Mouse (Mus musculus): ENCODE data around the gene Cryaa. TPM values are rescaled to one million over a fixed set of nuclear protein-coding genes. Genes with fewer than 3 reads are reported as not detected.

The Cryaa gene
- total and polyA plus RNA-seq, 3 experiments = not detected

DNA sequence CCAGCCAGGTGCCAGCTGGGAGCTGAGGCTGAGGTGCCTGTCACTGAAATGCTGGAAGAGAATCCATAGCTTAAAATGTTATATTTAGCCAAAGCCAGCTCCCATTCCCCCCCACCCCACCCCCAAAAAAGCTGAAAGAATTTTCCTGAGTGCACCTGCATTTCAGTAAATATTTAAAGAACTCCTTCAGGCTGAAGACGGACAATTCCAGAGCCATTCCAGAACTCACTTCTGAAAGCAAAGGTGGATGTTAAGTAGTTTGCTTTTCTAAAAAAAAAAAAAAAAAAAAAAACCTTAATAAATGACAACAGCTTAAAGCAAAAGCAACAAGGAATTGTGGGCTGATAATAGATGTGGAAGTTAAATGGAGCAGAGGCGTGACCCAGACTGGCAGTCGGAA lies 36.5 kb downstream of the Cryaa start:
- no peak for TF ChIP-seq HCFC1 (IDR thresholded peaks at IDR 0.05; ENCODE audit: low read depth, low read length)
- no peak for TF ChIP-seq RAD21 (IDR thresholded peaks at IDR 0.05; ENCODE audit: low read depth, low read length)
- TF ChIP-seq CHD1 (IDR thresholded peaks at IDR 0.05; ENCODE audit: low read depth, low read length) = no peak
- no peak for TF ChIP-seq ZC3H11A (IDR thresholded peaks at IDR 0.05; ENCODE audit: low read depth, low read length)
- no peak for TF ChIP-seq POLR2AphosphoS2 (IDR thresholded peaks at IDR 0.05; ENCODE audit: low read length)
- TF ChIP-seq TBP (IDR thresholded peaks at IDR 0.05; ENCODE audit: low read depth, low read length) = no peak
- no peak for TF ChIP-seq MAZ (IDR thresholded peaks at IDR 0.05; ENCODE audit: low read depth, low read length)
- TF ChIP-seq POLR2A (IDR thresholded peaks at IDR 0.05; ENCODE audit: control insufficient read depth in 1 of 2, insufficient read depth in 1 of 2, low read depth in 1 of 2, low read length in 2 of 2, poor library complexity in 1 of 2) = no peak
- TF ChIP-seq BHLHE40 (IDR thresholded peaks at IDR 0.05; ENCODE audit: borderline replicate concordance, low read depth, low read length) = no peak
- TF ChIP-seq USF1 (IDR thresholded peaks at IDR 0.05; ENCODE audit: low read depth, low read length) = no peak
- no peak for TF ChIP-seq MAFK (IDR thresholded peaks at IDR 0.05; ENCODE audit: borderline replicate concordance, low read depth, low read length)
- TF ChIP-seq ZMIZ1 (IDR thresholded peaks at IDR 0.05; ENCODE audit: low read depth, low read length) = no peak
- TF ChIP-seq ZNF384 (IDR thresholded peaks at IDR 0.05; ENCODE audit: low read depth, low read length) = no peak
- no peak for TF ChIP-seq EP300 (IDR thresholded peaks at IDR 0.05; ENCODE audit: low read depth in 1 of 2, low read length in 2 of 2)
- no peak for TF ChIP-seq MYB (IDR thresholded peaks at IDR 0.05; ENCODE audit: low read depth, low read length)
- no peak for DNase-seq (ENCODE audit: low read depth, low spot score)

DNA sequence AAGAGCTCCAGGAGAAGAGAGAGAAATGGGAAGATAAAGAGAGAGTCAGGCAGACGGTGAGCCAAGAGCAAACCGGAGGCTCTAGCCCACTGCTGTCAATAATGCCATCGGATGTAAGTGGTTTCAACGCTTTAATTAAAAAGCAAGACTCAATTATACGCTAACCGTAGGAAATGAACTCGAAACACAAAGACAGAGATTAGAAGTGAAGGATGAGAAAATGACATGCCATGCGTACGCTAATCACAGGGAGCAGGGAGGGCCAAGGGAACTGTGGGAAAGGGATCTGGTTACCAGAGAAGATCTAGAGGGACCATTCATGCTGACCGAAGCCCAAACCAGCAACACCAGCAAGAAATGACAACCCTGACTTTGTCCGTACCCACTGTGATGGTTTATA lies 37.4 kb downstream of the Cryaa start:
- no peak for TF ChIP-seq CHD2 (IDR thresholded peaks at IDR 0.05; ENCODE audit: low read length)
- no peak for TF ChIP-seq NRF1 (IDR thresholded peaks at IDR 0.05; ENCODE audit: insufficient read depth, low read depth, low read length, poor library complexity, severe bottlenecking)
- no peak for TF ChIP-seq GATA1 (IDR thresholded peaks at IDR 0.05; ENCODE audit: low read depth, low read length)
- no peak for TF ChIP-seq BHLHE40 (IDR thresholded peaks at IDR 0.05; ENCODE audit: borderline replicate concordance, low read depth, low read length)
- no peak for TF ChIP-seq KAT2A (conservative IDR thresholded peaks at IDR 0.05; ENCODE audit: low read depth, low read length)
- TF ChIP-seq MAZ (IDR thresholded peaks at IDR 0.05; ENCODE audit: low read depth, low read length) = no peak
- TF ChIP-seq USF1 (IDR thresholded peaks at IDR 0.05; ENCODE audit: low read depth, low read length) = no peak
- no peak for TF ChIP-seq SIN3A (IDR thresholded peaks at IDR 0.05; ENCODE audit: low read length)
- TF ChIP-seq MAFK (IDR thresholded peaks at IDR 0.05; ENCODE audit: borderline replicate concordance, low read depth, low read length) = no peak
- no peak for TF ChIP-seq CHD1 (IDR thresholded peaks at IDR 0.05; ENCODE audit: low read depth, low read length)
- no peak for TF ChIP-seq GABPA (IDR thresholded peaks at IDR 0.05; ENCODE audit: low read depth, low read length)
- no peak for TF ChIP-seq RCOR1 (IDR thresholded peaks at IDR 0.05; ENCODE audit: low read depth, low read length)
- TF ChIP-seq TAL1 (IDR thresholded peaks at IDR 0.05; ENCODE audit: low read length) = no peak
- TF ChIP-seq POLR2AphosphoS5 (IDR thresholded peaks at IDR 0.05; ENCODE audit: borderline replicate concordance, low read depth, low read length) = no peak
- TF ChIP-seq SMC3 (IDR thresholded peaks at IDR 0.05; ENCODE audit: low read depth, low read length) = no peak
- no peak for TF ChIP-seq POLR2A (IDR thresholded peaks at IDR 0.05; ENCODE audit: control insufficient read depth in 1 of 2, insufficient read depth in 1 of 2, low read depth in 1 of 2, low read length in 2 of 2, poor library complexity in 1 of 2)
- no peak for TF ChIP-seq MYB (IDR thresholded peaks at IDR 0.05; ENCODE audit: low read depth, low read length)
- no peak for TF ChIP-seq MYC (IDR thresholded peaks at IDR 0.05; ENCODE audit: low read depth, low read length)
- no peak for TF ChIP-seq MAX (IDR thresholded peaks at IDR 0.05; ENCODE audit: low read length)
- Histone ChIP-seq H3K79me2 (ENCODE audit: control insufficient read depth, insufficient read depth, low read length, poor library complexity) (no peaks in the 10 kb centered on the region), H3K4me3 (ENCODE audit: control insufficient read depth in 1 of 2, insufficient read depth in 1 of 2, low read depth in 2 of 2, low read length in 2 of 2) (no peak overlapping the region), H3K36me3 (ENCODE audit: control insufficient read depth in 1 of 2, insufficient read depth in 2 of 2, low read length in 2 of 2) (no peaks in the 10 kb centered on the region), H3K9me3 (replicated peaks; ENCODE audit: insufficient read depth, low read length) (no peaks in the 10 kb centered on the region), H3K4me1 (ENCODE audit: control insufficient read depth in 1 of 2, insufficient read depth in 2 of 2, low read length in 2 of 2) (no peaks in the 10 kb centered on the region), H3K9ac (ENCODE audit: control insufficient read depth, low read depth, low read length, poor library complexity, severe bottlenecking) (no peak overlapping the region), H3K27me3 (ENCODE audit: control insufficient read depth in 1 of 2, insufficient read depth in 2 of 2, low read length in 2 of 2) (no peaks in the 10 kb centered on the region; a peak in 1 of 4 replicates), H3K27ac (ENCODE audit: control insufficient read depth, low read depth, low read length) (no peak overlapping the region)
- DNase-seq (ENCODE audit: low read depth, low spot score) = no peak

More for the DNA sequence above, 36.5 kb downstream of the Cryaa start:
- Histone ChIP-seq H3K79me2 (ENCODE audit: control insufficient read depth, insufficient read depth, low read length, poor library complexity) (no peaks in the 10 kb centered on the region), H3K9me3 (replicated peaks; ENCODE audit: insufficient read depth, low read length) (no peaks in the 10 kb centered on the region), H3K27ac (ENCODE audit: control insufficient read depth, low read depth, low read length) (no peak overlapping the region), H3K9ac (ENCODE audit: control insufficient read depth, low read depth, low read length, poor library complexity, severe bottlenecking) (no peak overlapping the region), H3K4me3 (ENCODE audit: control insufficient read depth in 1 of 2, insufficient read depth in 1 of 2, low read depth in 2 of 2, low read length in 2 of 2) (no peak overlapping the region), H3K4me1 (ENCODE audit: control insufficient read depth in 1 of 2, insufficient read depth in 2 of 2, low read length in 2 of 2) (no peaks in the 10 kb centered on the region), H3K27me3 (ENCODE audit: control insufficient read depth in 1 of 2, insufficient read depth in 2 of 2, low read length in 2 of 2) (no peaks in the 10 kb centered on the region; a peak in 1 of 4 replicates), H3K36me3 (ENCODE audit: control insufficient read depth in 1 of 2, insufficient read depth in 2 of 2, low read length in 2 of 2) (no peaks in the 10 kb centered on the region)
